Mouse (Mus musculus) adrenal gland, adult 18-20 months (tissue): ENCODE results near the gene Ppp1r14d. TPM values are rescaled to one million over a fixed set of nuclear protein-coding genes. Genes with fewer than 3 reads are reported as not detected.

Experiments used
- DNase-seq, 2 experiments: peaks; one replicate each; pipeline ENCODE4 v3.0.0; 2021 to 2022; ENCODE audit warnings: low spot score in 2 of 2
- long read RNA-seq, 2 experiments: library from polyadenylated mRNA; stranded (forward); transcript quantifications; one replicate each; pipeline ENCODE4 v2.0.0; 2021
- total RNA-seq, 2 experiments: library from RNA; stranded (reverse); gene quantifications; 1 replicate in 1 of 2; 2 replicates in 1 of 2; pipeline ENCODE4 v1.2.3; 2021

Ppp1r14d gene
- not detected for total RNA-seq
- long read RNA-seq, experiment 1 = 0 reads
- long read RNA-seq, experiment 2 = 0 reads

GRCm38 (mm10) chr2:119229775-119230704, at the start of gene Ppp1r14d:
Gene Ppp1r14d (minus strand): TSS chr2:119229906.
- DNase-seq = no peak

GRCm38 (mm10) chr2:119277810-119278209, 48.1 kb upstream of the Ppp1r14d start:
- no peak for DNase-seq

GRCm38 (mm10) chr2:119276926-119277325, 47.2 kb upstream of the Ppp1r14d start:
- no peak for DNase-seq

DNA sequence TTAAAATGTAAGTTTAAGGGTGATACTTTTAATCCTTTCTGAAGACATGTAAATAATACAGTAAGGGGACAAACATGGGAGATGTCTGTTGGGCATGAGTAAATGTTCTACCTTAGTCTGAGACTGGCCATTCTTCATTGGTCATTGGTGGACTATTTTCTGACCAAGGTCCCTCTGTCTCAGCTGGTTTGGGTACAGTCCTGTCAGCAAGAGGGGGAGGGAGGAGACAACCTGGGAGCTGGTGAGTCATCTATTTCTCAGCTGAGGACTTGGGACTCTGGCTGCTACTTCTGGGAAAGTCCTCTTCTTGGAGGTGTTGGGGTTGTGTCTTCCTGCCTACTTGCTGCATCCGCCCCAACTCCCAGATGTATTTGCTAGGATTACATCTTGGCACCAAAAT, 44.4 kb upstream of the Ppp1r14d start:
- no peak for DNase-seq

- DNase-seq = peak; percentile 32 to 46
These were observed 41.1 kb upstream of the Ppp1r14d start, which contains the start of gene Rhov for GRCm38 (mm10) chr2:119270643-119271331. Gene Rhov (minus strand): TSS chr2:119271272.

- DNase-seq = no peak
These were observed 40.6 kb upstream of the Ppp1r14d start for GRCm38 (mm10) chr2:119270286-119270642.

DNA sequence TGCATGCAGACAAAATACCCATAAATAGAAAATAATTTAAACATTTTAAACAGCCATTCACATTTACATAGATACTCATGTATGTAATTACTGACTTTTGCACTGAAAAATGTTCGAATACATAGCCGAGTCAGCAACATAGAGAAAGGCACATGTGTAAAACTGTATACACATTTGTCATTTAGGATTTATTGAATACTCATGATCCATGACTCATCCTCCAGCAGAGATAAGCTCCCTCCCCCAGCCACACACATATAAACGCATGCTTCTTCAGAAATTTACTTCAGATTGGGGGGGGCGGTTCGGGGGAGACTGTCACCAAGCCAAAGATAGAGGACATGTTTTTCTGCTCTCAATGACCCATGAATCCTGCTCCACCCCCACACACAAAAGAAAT, 34.1 kb upstream of the Ppp1r14d start:
- DNase-seq = no peak

DNA sequence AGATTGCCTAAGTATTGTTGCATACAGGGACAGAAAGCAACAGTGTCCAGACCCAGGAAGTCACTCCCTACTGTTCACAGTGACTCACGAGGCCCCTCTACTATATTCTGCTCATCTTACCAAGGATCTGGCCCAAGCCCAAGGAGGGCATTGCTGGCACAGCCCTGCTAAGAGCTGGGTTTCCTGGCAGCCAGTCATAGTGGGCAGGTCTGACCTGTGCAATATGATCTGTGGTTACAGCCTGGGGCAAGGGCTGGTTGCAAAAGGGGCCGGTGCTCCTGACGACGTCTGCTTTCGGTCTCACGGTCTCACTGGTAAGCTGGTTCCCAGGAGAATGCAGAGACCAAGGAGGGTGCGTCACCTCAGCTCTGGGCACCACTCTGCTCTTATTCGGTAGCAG, 33.3 kb upstream of the Ppp1r14d start:
- peak; percentile 56 to 72 for DNase-seq

DNA sequence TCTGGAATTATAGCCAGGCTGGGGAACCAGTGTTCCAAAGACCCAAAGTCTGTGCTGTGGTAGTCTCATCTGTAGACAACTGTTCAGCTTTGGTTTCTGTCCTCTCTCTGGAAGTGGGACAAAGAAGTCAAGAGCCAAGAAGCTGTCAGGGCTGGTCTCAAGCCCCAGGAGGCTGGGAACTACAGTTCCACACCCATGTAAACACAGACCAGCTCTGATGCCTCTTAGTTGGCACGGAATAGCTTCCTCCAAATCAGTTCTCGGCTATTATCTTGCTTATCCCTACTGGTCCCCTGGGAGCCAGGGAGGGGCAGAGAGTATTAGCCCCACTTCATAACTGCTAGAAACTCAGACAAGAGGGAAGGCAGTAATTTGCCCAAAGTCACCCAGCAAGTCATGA, 31.6 kb upstream of the Ppp1r14d start:
- no peak for DNase-seq

DNA sequence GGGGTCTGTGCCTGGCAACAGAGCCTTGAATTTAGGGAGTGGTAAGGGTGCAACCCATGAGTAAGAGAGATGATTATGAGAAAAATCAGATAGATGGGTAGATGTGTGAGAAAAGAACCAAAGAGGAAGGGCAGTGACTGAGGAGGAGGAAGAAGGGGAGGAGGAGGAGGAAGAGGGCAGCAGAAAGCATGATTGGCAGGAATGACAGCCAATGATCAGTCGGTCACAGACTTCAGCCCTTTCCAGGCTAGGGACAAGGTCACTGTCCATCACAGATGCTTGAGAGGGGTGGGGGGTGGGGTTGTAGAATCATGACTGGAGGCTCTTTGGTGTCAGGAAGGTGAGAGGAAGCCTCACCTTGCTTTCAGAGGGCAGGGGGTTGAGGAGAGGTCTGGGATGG, 30.8 kb upstream of the Ppp1r14d start:
- DNase-seq = no peak

GRCm38 (mm10) chr2:119254976-119255375, 25.3 kb upstream of the Ppp1r14d start:
- DNase-seq = no peak

DNA sequence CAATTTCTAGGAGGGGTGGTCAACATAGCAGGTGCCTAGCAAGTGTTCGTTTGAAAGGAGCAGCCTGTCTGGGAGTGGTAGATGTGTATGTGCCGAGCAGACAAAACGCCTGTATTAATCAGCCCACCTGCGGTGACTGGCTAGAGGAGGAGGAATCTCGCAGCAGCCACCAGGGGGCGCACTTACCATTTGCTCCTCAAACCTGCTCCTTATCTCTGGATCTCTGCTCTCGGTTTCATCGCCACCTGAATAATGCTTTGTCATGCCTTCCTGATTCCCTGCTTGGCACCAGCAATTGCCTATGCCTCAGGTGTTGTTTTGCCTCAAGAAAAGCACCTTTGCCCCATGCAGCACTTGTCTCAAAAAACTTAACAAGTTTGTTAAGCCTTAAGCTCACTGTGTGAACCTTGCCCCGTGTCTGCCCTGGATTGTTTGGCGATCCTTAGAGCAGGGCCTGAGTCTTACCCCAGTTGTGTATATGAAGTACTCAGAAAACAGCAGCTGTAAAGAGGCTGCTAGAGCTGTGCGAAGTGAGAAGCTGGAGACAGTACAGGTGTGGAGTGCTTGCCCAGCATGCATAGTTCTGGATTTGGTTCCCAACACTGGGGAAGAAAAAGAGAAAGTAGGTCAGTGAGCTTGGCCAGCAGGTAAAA, 21.2 kb upstream of the Ppp1r14d start:
- DNase-seq = peak; percentile 90 to 93

GRCm38 (mm10) chr2:119250377-119250776, 20.7 kb upstream of the Ppp1r14d start:
- no peak for DNase-seq

DNA sequence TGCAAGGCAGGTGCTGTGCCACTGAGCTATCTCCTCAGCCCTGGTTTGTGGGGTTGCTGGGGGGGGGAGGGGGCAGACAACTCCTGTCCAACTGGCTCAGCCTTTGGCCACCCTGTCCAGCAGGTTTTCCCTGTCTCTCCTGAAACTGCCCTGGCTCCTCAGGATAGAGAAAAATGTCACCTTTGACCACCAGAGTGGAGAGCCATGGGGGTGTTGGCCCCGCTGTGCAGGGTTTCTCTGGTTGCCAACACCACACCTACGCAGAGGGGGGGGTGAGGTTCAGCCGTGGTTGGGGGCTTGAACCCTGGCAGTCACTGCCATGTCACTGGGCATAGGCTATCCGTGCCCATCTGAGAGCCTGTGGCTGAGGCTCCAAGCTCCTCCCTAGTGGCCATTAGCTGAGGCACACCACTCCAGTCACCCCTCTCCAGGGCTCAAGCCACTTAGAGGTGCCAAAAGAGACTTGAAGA, 19.9 kb upstream of the Ppp1r14d start:
- DNase-seq = no peak

DNA sequence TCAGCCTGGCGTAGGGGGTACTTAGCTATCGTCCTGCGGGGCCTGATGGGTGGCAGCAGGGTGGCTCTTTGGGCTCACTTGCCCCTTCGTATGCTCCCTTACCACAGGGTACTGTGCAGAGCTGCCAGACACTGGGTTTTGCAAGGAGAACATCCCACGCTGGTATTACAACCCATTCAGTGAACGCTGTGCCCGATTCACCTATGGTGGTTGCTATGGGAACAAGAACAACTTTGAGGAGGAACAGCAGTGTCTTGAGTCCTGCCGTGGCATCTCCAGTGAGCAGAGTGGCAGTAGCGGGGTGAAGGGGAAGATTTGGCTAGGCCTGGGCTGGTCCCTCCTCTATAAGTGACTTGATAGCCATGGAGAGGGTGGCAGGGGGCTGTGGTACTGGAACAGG, 18.2 kb upstream of the Ppp1r14d start:
- DNase-seq = no peak

GRCm38 (mm10) chr2:119245246-119245645, 15.5 kb upstream of the Ppp1r14d start:
- DNase-seq = no peak

GRCm38 (mm10) chr2:119242548-119242947, 12.8 kb upstream of the Ppp1r14d start:
- DNase-seq = no peak

GRCm38 (mm10) chr2:119240819-119241186, 11.1 kb upstream of the Ppp1r14d start:
- DNase-seq = no peak

- no peak for DNase-seq
These were observed 10.5 kb upstream of the Ppp1r14d start for GRCm38 (mm10) chr2:119240075-119240818.

GRCm38 (mm10) chr2:119238671-119239070, 9.0 kb upstream of the Ppp1r14d start:
- no peak for DNase-seq

- peak in 1 of 2 experiments; percentile 17 for DNase-seq
These were observed 8.1 kb upstream of the Ppp1r14d start for GRCm38 (mm10) chr2:119237871-119238220.
